Mouse (Mus musculus): ENCODE measurements at regions not wholly inside any gene's neighbourhood (a gene's known extent, or its start where the extent isn't known, plus 50 kb on each side); places are given as distances from the start of the nearest gene placed in this dataset.

GRCm38 (mm10) chr11:82588744-82589143 lies 175.4 kb downstream of the Cct6b start:
- no peak for DNase-seq (ENCODE audit: low spot score in 2 of 2)

GRCm38 (mm10) chr11:82579841-82580415 lies 184.2 kb downstream of the Cct6b start:
- DNase-seq (ENCODE audit: low spot score in 2 of 2) = peak; percentile 67 to 76

GRCm38 (mm10) chr11:82576019-82576418 lies 187.3 kb downstream of the Tmem132e start:
- no peak for DNase-seq (ENCODE audit: low spot score in 2 of 2)

- no peak for DNase-seq (ENCODE audit: low spot score in 2 of 2)
These were observed 184.4 kb downstream of the Tmem132e start for GRCm38 (mm10) chr11:82573126-82573525.

- DNase-seq (ENCODE audit: low spot score in 2 of 2) = no peak
These were observed 182.8 kb downstream of the Tmem132e start for GRCm38 (mm10) chr11:82571525-82571924.

GRCm38 (mm10) chr11:82569819-82570218 lies 181.1 kb downstream of the Tmem132e start:
- no peak for DNase-seq (ENCODE audit: low spot score in 2 of 2)

- no peak for DNase-seq (ENCODE audit: low spot score in 2 of 2)
These were observed 179.5 kb downstream of the Tmem132e start for GRCm38 (mm10) chr11:82568219-82568676.

- peak in 1 of 2 experiments; percentile 35 for DNase-seq (ENCODE audit: low spot score in 2 of 2)
These were observed 178.4 kb downstream of the Tmem132e start for GRCm38 (mm10) chr11:82567014-82567685.

- DNase-seq (ENCODE audit: low spot score in 2 of 2) = no peak
These were observed 177.4 kb downstream of the Tmem132e start for GRCm38 (mm10) chr11:82566092-82566491.

GRCm38 (mm10) chr11:82564181-82564580 lies 175.5 kb downstream of the Tmem132e start:
- peak; percentile 61 to 62 for DNase-seq (ENCODE audit: low spot score in 2 of 2)

- no peak for DNase-seq (ENCODE audit: low spot score in 2 of 2)
These were observed 153.3 kb downstream of the Tmem132e start for GRCm38 (mm10) chr11:82542028-82542427.

- no peak for DNase-seq (ENCODE audit: low spot score in 2 of 2)
These were observed 152.7 kb downstream of the Tmem132e start for GRCm38 (mm10) chr11:82541376-82541775.

GRCm38 (mm10) chr11:82537931-82538330 lies 149.2 kb downstream of the Tmem132e start:
- no peak for DNase-seq (ENCODE audit: low spot score in 2 of 2)

GRCm38 (mm10) chr11:82523200-82523802 lies 134.6 kb downstream of the Tmem132e start:
- DNase-seq (ENCODE audit: low spot score in 2 of 2) = no peak

- peak; percentile 13 to 21 for DNase-seq (ENCODE audit: low spot score in 2 of 2)
These were observed 132.7 kb downstream of the Tmem132e start for GRCm38 (mm10) chr11:82521383-82521782.

- no peak for DNase-seq (ENCODE audit: low spot score in 2 of 2)
These were observed 130.0 kb downstream of the Tmem132e start for GRCm38 (mm10) chr11:82518691-82519090.

- DNase-seq (ENCODE audit: low spot score in 2 of 2) = no peak
These were observed 125.9 kb downstream of the Tmem132e start for GRCm38 (mm10) chr11:82514526-82515144.

GRCm38 (mm10) chr11:82508564-82508963 lies 119.9 kb downstream of the Tmem132e start:
- DNase-seq (ENCODE audit: low spot score in 2 of 2) = no peak

All from right cerebral cortex, adult 2 months (tissue).